Mouse (Mus musculus): ENCODE results near the gene Neurl4.
A peak's percentile ranks its signal among the peaks of the same experiment; 100 is the strongest.
"Not testable (repeated sequence)": the region's sequence is repeated elsewhere in the genome, so short reads cannot be mapped to it uniquely, and the experiment has no call there.

Gene Neurl4

GRCm38 (mm10) chr11:69900471-69901405, at the start of gene Neurl4, which contains the start of gene 2810408A11Rik:
Neurl4 (plus strand) TSS chr11:69901072.
2810408A11Rik (minus strand) TSS chr11:69900987.
- peak; percentile 88 for DNase-seq (ENCODE audit: low read depth, low spot score)

DNA sequence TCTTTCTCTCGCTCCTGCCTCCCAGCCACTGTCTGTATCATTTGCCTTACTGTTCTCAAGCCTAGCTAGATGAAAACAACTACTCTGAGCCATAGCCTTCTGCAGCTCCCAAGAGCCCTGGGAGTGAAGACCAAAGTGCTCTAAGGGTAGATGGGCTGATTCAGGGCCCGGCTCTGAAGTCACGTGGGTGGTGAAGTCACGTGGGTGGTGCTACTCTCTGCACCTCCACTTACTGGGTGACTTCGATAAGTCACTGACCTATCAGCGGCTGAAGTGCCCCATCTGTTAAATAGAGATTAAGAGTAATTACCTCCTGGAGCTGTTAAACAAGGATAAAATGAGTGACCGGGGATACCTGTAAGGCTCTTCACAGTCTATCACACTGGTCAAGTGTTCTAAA, 46.9 kb upstream of the Neurl4 start:
- DNase-seq (ENCODE audit: low read depth, low spot score): peak; percentile 96

DNA sequence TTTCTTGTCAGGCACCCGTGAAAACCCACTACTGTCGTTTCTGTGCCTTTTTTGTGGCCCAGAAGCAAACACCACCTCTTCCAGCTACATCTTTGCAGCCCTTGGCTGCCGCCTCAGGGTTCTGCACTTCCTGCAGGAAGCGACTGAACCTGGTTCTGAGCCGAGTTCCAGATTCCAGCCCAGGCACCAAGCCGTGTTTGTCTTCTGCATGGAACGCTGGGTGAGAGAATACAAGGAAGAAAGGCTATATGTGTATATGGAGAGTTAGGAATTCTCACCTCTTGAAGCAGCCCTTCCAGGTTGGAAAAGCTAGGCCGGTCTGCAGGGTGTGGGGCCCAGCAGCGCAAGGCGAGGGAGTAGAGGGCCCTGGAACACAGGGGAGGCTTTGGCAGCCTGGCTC, 46.2 kb upstream of the Neurl4 start:
- DNase-seq (ENCODE audit: low read depth, low spot score): no peak

DNA sequence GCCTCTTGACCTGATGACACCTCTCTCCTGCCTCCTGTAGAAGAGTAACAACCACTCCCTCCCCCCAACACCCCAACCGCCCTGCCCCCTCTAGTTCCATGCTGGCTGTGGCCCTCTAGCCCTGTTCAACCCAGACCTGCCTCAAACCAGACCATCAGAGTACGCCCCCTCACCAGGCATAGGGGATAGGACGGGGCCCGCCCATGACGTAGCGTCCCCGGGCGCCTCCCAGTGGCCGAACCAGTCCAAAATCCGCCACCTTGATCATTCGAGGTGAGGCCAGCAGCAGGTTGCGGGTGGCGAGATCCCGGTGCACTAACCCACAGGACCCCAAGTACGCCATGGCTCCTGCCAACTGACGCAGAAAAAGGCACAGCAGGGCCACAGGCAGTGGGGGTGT, 45.5 kb upstream of the Neurl4 start:
- DNase-seq (ENCODE audit: low read depth, low spot score): no peak

- DNase-seq (ENCODE audit: low read depth, low spot score): no peak
These were observed 42.5 kb upstream of the Neurl4 start, which contains the start of gene Tnk1 for GRCm38 (mm10) chr11:69858113-69858998. Tnk1 (minus strand) TSS chr11:69858730.

DNA sequence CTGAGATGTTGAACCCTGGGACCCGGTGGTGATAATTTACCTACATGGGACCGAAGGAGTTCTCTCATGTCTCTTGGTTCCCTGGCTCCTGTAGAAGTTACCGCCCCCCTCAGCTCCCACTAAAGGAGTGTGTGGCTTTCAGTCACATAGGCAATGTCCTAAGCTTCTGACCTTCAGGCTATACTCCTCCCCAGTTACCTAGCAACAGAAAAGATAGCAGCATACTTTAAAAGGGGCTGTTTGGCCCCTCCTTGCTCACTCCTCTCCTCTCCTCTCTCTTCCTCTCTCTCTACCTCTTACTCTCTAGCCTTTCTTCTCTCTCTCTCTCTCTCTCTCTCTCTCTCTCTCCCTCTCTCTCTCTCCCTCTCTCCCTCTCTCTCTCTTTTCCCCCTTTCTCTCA, 37.1 kb upstream of the Neurl4 start:
- not testable (repeated sequence) for DNase-seq (ENCODE audit: low read depth, low spot score)

- no peak for DNase-seq (ENCODE audit: low read depth, low spot score)
These were observed 36.6 kb upstream of the Neurl4 start for GRCm38 (mm10) chr11:69864138-69864860.

DNA sequence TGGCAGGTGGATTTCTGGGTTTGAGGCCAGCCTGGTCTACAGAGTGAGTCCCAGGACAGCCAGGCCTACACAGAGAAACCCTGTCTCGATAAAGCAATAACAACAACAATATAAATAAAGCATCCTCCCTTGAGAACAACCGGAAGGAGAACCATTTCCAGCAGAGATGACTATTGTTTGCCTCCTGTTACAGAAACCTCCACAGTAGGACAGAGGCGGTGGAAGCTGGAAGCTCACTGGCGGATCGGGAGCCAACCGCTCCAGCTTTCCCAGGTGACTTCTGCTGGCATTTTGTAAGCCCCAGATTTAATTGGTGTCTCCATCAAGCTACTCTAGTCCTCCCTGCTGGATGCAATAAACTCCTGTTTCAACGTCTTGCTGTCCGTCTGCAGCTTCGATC, 35.3 kb upstream of the Neurl4 start:
- DNase-seq (ENCODE audit: low read depth, low spot score): no peak

GRCm38 (mm10) chr11:69867335-69867734, 33.5 kb upstream of the Neurl4 start:
- DNase-seq (ENCODE audit: low read depth, low spot score): no peak

DNA sequence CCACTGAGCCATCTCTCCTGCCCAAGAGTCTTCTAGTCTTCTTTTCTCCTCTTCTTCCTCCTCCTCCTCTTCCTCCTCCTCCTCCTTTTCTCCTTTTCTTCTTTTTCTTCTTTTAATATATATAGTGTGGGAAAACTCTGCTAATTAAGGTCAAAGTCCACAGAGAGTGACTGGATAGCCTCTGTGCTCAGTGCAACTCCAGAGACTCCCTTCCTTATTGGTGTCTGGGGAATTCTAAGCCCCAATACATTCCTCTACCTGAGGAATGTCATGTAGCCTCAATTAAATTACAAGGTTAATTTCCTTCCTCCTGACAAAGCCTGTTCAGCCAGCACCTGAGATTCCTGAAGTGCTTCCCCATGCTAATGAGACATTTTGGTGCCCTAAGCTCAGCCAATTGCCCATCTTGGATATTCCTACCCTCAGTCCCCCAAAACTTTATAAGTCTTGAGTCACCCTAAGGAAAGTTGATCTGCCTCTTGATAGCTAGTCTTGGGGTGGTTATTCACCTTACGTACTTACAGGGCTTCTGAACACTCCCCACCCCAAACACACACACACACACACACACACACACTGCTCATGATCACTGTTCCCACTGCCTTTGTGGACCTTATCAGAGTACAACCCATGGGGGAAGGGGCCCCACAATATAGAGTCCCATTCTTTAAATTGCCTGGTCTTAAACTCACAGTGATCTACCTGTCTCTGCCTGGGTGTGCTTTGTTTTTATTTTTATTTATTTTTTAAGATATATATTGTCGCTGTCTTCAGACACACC, 30.4 kb upstream of the Neurl4 start:
- no peak for DNase-seq (ENCODE audit: low read depth, low spot score)

DNA sequence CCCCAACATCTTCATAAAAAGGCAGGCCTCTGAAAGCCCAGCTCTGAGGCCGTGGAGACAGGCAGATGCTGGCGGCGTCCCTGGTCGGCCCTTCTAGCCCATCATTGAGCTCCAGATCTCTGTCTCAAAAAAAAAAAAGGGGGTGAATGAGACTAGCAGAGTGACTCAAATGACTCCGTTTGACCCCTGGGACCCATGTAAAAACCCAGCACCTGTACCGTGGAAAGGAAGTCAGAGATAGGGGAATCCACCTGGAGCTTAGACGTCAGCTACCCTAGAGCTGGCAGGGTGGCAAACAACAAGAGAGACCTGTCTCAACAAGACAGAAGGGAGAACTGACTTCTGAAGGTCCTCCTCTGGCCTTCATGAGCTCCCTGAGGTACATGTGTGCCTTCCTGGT, 29.1 kb upstream of the Neurl4 start:
- no peak for DNase-seq (ENCODE audit: low read depth, low spot score)

DNA sequence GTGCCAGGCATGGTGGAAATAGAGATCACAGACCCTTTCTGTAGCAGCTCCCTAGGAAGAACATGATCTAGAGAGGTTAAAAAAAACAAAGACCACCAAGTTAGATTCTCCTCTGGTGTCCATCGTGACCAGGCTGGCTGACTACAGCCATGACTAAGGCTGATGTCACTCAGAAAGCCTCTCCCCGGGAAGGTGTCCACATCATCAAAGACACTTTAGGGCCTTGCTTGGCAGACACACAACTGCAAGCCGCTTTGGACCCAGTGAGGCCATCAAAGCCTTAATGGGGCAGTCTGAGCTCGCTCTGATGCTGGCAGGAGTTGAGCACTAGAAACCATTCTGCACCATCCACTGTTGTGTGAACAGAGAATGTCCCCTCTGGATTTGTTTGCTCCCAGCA, 28.4 kb upstream of the Neurl4 start:
- DNase-seq (ENCODE audit: low read depth, low spot score): no peak

DNA sequence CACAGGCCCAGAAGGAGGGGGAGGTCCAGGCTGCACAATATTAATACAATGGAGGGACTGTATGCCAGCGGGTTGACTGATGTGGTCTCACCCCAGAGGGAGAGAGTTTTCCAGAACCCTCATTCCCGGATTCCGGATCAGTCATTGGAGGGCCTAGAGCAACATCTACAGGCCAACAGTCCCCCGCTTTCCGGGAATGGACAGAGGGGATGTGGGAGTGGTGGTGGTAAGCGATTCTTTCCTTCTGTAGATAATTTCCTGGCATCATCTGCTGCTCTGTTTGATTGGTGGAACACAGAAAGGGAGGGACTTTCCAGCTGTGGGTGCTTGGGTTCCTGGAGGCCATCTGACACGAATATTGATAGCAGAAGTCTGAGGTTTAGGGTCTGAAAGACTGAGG, 24.7 kb upstream of the Neurl4 start:
- DNase-seq (ENCODE audit: low read depth, low spot score): no peak

GRCm38 (mm10) chr11:69876867-69877266, 24.0 kb upstream of the Neurl4 start:
- DNase-seq (ENCODE audit: low read depth, low spot score): peak; percentile 79

DNA sequence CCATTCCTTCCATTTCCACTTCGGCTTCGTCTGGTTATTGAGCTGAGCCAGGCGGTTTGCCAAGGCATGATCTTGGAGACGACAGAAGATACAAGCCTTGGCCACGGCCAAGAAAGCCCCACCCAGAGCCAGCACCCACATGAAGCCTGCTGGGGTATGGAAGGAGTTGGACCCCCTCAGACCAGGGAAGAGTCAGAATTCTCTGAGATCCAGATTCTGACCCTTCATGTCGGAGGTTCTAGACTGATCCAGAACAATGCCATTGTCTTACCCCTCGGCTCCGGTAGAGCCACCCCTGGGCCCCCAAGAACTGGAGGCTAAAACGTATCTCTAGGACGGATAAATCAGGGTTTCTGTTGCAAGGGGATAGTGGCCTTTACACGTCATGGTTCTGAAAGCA, 23.0 kb upstream of the Neurl4 start, which contains the start of gene Tmem95:
Tmem95 (minus strand) TSS at position 141 of the 400 bp plus-strand sequence.
- DNase-seq (ENCODE audit: low read depth, low spot score): no peak

DNA sequence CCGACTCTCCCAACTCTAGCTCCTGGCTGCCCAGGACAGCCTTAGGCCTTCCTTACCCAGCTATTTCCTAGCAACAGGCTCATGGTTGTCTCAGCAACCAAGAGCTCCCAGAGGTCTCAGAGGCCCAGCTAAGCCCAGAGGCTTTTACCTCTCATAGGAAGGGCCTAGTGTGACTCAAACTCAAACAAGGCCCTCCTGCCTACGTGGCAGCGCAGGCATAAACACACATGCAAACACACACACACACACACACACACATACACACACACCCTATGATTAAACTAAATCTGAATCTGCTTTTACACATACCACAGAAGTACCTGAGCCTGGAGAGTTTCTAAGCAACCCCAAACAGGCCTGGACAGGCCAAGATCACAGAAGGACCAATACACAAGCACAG, 22.5 kb upstream of the Neurl4 start:
- no peak for DNase-seq (ENCODE audit: low read depth, low spot score)

GRCm38 (mm10) chr11:69878952-69879351, 21.9 kb upstream of the Neurl4 start:
- no peak for DNase-seq (ENCODE audit: low read depth, low spot score)

- DNase-seq (ENCODE audit: low read depth, low spot score): no peak
These were observed 21.2 kb upstream of the Neurl4 start for GRCm38 (mm10) chr11:69879711-69880110.

- no peak for DNase-seq (ENCODE audit: low read depth, low spot score)
These were observed 20.4 kb upstream of the Neurl4 start for GRCm38 (mm10) chr11:69880506-69880852.

- DNase-seq (ENCODE audit: low read depth, low spot score): no peak
These were observed 19.8 kb upstream of the Neurl4 start, which contains the start of gene Kctd11 for GRCm38 (mm10) chr11:69880853-69881603. Kctd11 (minus strand) TSS chr11:69881406.

Data from c-Kit-negative CD71-positive TER-119-positive erythroid progenitor cells, embryonic 14.5 days (primary cell).